Mouse (Mus musculus) hematopoietic stem cell, adult 5-6 weeks (primary cell): Measurements from ENCODE around the gene Mgst1. TPM values are rescaled to one million over a fixed set of nuclear protein-coding genes. Genes with fewer than 3 reads are reported as not detected.

Experiments
- total RNA-seq: library from RNA; stranded (forward); fragments of 172-1452, 232-1000 nt; gene quantifications from 2 replicates; pipeline ENCODE4 v1.2.3, GENCODE M21; 2017

The Mgst1 gene
- total RNA-seq, 1 experiment from 2014 or later = 32.8 TPM

Other genes with a start within 250 kb of the Mgst1 start
- gene Slc15a5, start 60.4 kb upstream of the Mgst1 start, total RNA-seq = not detected in 2 replicates